Mouse (Mus musculus) monocyte, adult 2 months (primary cell): ENCODE data around the gene Raver2.

ENCODE experiments used
- DNase-seq, 2 experiments: peaks; one replicate each; pipeline ENCODE4 v3.0.0; 2022; ENCODE audit warnings: low spot score in 2 of 2, low read depth in 1 of 2

Gene Raver2

DNA sequence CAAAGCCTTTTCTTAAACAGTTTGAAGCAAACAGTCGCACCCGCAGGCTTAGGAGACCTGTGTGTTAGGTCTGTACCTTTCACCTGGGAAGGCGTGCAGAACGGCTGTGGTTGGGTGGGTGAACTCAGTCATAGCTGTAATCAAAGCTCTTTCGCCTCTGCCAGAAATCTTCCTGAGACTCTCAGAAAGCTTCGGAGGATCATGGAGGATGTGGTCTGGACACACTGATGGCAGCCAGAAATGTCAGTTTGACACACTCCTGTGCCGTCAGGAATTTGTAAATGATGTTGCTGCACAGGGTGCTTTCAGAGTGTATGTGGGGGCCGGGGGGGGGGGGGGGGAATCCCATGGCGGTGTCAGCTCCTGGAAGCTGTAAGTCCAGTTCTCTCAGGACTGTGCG is 24.5 kb downstream of the Raver2 start:
- no peak for DNase-seq

DNA sequence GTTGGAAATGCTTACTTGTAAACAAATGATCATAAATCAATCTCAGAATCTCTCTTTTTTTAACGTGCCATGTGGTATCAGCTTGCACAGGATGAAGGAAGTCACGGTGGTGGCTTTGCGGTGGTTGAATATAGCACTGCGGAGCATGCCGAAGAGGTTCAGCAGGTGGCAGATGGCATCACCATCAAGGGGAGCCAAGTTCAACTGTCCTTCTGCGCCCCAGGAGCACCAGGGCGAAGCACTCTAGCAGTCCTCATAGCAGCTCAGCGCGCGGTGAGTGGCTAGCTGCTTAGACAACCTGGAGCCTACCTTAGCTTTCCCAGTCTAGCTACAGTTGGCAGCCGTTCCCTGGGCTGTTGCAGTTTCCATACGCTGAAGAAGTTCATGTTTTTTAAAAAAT is 38.3 kb downstream of the Raver2 start:
- no peak for DNase-seq

DNA sequence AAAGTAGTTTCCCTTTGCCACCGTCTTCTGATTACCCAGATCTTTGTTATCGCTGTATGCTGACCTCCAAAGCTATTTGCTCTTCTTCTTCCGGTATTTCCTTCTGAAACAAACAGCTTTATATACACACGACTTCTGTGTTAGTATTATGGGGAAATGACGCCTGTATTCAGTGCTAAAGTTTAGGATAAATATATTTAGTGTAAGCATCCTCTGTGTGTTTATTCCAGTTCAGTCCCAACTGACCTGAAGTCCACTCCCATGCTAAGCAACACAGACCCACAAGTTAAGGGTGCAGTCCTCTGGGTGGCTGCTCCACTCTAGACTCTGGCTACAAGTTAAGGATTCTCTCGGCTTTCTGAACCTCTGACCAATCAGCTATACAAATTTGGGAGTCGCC is 52.2 kb downstream of the Raver2 start:
- DNase-seq = no peak

DNA sequence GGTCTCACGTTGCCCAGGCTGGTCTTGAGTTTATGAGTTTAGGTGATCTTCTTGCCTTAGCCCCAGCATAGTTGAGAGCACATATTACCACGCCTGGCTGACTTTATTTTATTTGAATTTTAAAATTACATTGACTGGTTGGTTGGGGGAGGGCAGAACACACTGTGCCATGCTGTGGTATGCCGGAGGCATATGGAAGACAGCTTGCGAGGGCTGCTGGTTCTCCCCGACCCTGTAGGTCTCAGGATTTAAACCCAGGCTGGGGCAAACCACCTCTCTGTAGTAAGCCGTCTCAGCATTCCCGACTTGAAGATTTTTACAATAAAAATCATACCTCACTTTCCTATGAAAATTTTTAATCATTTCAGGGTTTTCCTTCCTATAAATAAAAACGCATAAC is 66.2 kb downstream of the Raver2 start:
- no peak for DNase-seq

DNA sequence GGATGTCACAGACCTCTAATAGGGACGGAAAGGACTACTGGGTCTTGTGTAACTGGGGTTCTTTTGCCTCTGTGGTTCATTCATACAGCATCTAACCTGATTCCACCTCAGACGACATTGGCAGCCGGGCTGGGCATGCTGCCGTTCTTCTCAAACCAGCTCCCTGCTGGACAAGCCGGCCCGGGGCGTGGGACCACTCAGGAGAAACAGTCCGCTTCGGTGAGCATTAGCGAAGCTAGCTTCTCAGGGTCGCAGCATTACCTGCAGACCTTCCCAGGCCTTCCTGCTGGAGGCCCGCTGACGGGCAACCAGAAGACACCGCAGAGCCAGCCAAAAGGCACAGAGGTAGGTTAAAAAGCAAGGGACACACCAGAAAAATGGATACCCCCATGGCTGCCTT is 67.1 kb downstream of the Raver2 start:
- no peak for DNase-seq

DNA sequence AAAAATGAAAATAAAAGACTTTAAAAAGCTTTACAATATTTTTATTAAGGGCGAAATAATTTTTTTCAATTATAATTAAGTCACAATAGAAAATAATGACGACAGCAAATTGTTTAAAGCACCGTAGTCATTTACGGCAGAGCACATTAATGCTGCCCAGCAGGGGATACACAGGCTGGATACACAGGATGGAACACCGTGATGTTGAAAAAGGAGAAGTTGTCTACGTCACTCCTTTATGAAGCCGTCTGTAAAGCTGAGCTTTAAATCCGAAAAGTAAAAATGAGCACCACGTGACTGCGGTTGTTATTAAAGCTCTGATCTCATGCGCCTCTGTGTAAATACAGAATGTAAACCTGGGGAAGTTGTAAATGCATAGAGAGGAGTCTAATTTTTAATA is 69.2 kb downstream of the Raver2 start:
- no peak for DNase-seq

DNA sequence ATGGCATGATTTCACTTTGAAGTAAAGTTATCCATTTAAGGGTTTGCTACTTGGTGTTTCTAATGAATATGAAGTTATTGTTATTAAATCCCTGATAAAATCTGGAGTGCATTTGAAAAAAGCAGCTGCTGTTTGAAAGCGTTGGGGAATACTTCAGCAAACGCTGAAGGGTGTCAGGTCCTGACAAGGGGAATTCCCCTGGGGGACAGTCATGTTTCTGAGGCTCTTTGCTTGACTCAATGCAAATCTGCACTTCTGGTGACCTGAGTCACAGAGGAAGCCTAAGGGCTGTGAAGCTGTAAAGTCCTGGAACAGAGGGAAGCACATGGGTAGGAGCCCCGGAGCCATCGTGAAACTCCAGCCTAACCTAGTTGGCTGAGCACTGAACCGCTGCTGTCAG is 73.0 kb downstream of the Raver2 start:
- DNase-seq = no peak

DNA sequence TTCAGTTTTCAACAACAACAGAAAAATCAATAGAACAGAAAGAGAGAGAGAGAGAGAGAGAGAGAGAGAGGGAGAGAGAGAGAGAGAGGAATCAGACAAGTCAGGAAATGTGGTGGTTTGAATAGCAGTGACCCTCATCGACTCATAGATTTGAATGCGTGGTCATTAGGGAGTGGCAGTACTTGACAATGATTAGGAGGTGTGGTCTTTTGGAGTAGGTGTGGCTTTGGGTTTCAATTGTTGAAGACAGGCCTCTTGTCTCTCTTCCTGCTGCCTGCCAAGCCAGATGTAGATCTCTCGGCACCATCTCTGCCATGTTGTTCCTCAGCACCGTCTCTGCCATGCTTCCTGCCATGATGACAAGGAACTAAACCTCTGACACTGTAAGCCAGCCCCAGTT is 75.1 kb downstream of the Raver2 start:
- DNase-seq = no peak

DNA sequence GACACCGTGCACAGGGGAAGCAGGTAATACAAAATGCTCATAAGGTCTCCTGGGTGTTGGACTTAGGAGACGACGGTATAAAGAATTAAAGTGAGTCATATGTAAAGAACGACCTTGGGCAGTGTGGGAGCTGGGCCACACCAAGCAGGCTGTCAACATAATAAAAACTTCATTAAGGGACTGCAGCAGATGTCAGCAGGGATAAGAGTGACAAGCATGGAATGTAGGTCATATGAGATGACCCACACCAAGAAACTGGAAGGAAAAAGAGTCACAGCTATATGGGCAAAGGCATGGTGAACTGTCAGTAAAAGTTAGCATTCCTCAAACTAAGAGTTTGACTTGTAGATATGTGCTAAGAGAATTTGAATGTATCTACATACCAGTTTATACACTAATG is 75.6 kb downstream of the Raver2 start:
- no peak for DNase-seq

DNA sequence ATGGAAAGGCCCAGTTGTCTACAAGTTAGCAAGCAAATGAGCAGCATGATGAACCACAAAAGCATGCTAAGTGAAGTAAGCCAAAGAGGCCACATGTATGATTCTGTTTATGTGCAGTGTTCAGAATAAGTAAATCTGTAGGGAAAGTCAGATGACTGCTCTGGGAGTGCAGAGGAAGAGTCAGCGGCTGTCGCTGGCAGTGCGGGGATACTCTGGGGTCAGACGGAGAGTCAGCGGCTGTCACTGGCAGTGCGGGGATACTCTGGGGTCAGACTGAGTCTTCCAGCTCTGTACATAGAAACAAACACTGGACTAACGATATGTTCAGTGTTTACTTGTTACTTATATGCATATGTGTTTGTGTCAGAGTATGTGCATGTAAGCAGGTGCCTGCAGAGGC is 76.0 kb downstream of the Raver2 start:
- DNase-seq = no peak

DNA sequence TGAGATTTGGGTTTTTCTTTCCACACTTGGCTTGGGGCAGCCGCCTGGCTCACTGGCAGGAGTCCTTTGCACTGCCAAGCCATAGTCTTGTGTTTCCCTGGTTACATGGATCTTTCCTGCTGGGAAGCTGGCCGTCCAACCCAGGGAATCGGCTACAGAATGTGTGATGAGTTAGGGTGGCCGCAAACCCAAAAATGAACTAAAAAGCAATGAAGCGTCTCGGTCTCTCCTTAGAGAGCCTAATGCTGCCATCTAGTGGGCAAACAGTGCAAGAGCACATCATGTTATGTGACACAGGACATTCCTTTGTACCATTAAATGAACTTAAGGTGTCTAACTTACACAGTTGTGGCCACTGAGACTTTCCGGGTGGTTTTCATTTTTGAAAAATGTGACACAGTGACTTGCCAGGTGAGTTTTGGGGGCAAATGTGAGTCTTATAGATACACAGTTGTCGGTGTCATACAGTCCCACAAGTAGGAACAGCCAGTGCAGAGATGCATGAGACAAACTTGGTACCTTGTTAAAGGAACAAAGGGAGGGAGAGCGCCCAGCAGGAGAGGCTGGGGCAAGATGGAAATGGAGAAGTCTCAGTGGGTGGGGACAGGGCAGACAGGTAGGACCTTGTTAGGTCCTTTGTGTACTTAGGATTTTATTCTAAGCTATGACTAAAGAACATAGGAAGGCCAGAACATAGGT is 77.4 kb downstream of the Raver2 start:
- DNase-seq = peak in 1 of 2 experiments; percentile 24

DNA sequence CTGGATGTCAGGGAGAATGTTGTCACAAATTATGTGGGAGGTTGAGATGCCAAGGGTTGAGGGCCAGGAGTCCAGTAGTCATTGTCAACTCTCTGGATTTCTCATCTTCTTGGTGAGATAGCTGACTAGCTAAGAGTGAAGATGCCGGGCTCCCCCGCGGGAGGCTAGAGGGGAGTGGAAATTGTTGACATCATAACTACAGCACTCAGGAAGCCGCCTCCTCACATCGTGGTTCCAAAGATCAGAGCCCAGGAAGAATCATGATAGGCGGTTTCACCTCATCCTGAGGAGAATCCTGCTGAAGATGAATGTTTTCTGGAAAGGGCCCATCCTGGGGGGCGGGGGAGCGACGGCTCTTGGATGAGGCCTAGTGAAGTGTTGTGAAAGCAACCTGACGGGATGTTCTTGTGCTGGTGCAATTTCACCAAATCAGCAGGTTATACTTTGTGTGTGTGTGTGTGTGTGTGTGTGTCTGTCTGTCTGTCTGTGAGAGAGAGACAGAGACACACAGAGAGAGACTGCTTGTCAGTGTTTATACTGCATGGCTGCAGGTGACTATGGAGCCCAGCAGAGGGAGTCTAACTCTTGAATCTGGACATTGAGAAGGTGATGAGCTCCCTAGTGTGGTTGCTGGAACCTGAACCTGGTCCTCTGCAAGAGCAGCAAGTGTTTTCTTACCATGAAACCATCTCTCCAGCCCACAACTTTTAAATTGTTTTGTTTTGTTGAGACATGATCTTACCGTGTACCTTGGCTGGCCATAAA is 78.3 kb downstream of the Raver2 start:
- no peak for DNase-seq

DNA sequence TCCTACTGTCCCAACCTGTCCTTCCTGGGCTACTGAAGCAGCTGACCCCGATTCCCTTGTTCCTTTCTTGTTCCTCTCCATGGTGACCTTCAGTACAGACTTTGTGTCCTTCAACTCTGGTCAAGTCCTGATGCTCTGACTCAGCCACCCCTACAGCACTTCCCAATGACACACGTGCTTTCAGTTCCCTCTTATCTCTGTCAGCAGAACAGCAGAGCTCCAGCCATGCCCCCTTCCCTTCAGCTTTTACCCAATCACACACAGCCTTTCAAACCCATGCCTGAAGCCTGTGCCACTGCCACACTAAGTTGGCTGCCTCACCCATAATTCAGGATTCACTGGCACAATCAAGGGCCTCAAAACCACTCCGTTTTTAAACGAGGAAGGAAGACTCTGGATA is 86.8 kb downstream of the Raver2 start:
- peak; percentile 35 to 53 for DNase-seq

DNA sequence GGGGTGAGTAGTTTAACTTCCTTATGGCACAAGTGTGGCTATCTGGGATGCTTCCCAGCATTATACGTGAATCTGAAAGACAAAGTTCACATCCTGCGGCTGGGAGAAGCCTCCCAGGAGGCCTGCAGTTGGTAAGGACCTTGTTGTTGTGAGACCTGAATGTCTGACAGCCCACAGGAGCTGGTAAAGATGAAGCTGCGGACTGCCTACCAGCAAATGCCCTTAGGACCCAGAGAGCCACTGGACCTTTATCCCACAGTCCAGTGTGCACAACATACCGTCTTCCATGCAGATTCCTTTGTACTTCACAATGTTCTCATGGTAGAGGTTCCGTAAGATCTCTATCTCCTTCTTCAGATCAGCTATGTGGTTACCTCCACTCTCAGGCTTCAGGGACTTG is 88.7 kb downstream of the Raver2 start:
- DNase-seq = no peak

DNA sequence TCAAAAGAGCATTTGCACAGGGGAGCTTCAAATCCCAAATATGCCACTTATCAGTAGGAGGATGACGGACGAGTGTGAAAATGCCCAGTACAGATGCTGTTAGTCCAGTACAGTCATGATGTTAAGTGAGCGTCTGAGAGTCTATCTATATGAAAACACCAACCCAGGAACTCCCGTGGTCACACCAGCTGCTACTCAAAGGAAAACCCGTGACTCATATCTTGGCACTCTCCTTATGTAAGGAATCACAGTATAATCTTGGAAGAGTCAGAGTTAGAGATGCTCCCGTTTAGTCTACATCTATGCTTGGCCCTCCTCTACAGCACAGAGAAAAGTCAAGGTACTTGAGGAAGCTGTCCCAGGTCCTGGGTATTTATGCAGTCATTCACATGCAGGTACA is 89.5 kb downstream of the Raver2 start:
- DNase-seq = no peak

DNA sequence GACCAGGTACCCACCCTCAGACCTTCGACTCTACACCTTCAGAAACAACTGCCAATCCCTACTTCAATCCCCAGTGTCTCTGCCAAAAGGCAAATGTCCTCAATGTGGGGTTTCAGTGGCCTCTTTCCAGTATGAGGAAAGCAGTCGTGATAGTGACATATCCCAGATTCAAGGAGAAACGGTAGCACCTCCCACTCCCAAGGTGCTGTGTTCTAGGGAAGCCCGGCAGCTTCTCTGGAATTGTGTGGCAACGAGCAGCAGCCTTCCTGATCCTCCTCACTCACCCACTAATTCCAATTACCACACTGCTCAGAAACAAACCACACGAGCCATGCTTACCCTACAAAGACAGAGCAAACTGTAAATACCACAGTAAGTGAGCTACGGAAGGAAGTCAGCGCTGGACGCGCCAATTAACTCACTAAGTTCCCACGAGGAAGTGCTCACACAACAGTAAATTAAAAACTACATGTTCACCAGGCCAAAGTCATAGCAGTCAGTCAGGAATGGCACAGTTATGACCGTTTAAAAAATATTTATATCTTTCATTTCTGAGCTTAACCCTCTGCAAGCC is 90.5 kb downstream of the Raver2 start:
- DNase-seq = no peak

DNA sequence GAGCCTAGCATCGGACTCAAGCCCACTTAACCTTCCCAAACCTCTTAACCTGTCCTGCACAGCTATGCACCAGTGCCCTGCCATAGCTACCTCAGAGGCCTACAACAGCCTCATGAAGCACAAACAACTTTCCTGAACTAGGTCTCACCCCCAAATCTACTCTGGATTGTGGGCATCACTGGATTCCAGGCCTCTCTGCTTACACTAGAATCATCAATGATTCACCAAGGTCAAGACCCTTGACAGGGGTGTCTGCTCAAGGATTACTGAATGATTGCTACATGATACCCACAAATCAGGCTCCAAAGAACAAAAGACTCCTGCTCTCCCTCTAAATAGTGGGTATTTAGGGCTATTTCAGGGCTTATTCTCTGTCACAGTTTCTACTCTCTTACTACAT is 92.0 kb downstream of the Raver2 start:
- no peak for DNase-seq

DNA sequence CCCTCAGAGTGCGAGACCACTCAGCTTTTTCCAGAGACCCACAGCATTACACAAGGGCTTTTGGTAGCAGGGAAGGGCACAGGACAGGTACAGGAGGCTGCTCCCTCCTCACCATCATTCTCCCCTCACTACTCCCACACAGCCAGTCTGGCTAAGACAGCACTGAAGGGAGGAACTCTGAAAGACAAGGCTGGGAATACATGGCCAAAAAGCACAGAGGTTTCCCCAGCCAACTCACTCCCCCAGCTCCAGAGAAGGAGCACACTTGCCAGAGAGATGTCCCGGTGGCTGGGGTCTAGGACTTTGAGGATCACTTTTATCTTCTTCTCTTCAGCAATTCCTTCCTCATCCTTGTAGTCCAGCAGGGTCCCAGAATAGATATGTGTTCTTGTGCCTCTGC is 95.4 kb downstream of the Raver2 start:
- no peak for DNase-seq

DNA sequence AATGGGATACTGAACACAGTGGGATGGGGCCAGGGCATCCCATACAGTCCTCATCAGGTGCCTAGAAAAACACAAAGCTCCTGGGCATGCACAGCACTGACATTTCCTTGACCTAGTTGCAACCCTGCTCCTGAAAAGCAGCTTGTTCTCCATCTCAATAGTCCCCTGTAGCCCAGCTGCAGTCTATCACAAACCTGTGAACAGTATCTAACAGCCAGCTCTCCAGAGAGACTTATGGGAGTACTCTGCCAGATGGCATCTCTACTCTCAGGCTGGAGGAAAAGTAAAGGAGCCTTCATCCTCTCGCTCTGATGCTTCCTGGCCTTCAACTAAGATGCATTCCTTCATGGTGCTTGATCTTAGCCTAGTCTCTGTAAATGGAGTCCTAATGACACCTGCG is 95.9 kb downstream of the Raver2 start:
- no peak for DNase-seq

DNA sequence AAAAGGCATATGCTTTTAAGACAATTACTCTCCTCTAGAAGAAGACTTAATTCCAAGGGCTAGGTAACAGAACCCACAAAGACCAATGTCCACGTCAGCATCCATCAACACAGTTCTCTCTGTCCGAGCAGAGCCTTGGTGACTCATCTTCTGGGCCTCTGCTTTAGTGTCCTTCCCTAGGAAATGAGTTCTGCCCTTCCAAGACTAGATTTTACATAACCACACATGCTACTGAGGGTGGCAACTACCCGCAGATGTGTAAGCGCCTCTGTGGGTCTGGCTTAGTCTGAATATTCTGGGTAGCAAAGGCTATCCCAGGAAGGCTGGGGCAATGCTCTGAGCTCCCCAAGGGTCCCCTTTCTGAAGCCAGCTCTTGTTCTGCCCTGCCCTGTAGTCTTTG is 97.0 kb downstream of the Raver2 start:
- no peak for DNase-seq

DNA sequence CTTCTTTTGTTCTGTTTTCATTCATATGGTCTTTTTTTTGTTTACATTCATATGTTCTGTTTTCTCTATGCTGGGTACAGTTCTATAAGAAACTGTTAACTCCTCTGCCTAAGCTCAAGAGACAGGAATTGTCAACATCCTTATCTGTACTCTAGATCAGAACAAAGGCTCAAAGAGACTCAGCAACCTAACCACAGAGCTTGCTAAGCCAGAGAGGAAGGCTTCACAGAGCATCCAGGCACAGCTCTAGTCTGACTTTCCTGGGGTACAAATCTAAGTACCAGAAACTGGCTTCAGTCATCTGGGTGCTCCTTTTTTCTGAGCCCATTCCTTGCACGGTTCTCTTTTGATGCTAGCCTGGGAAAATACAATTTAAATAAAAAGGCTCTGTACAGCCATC is 99.0 kb downstream of the Raver2 start:
- no peak for DNase-seq

DNA sequence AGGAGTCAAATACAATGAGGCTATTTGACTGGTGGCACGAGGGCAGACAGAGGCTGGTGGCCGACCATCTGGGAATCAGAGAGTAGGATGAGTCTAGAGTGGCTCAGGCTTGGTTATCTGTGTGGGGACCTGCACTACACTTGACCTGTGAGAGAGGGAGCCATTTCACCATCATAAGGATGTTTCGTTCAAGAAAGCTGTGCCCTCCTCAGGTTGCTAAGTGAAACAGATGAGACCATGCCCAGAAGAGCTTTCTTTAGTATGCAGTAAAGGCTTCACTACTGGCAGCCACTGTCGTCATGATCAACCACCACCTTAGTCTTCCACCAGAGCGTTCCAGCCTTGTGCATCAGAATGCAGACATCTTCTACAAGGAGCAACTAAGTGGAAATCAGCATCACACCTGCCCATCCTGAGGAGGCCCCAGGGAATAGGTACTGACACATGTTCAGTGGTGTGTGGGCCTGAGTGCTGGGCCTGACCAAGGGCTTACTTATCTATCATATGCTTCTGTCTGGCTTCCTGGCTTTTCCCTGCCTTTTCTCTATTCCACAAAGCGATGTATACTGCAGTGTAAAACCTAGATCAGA is 99.5 kb downstream of the Raver2 start:
- DNase-seq = no peak
